Mouse (Mus musculus): ENCODE measurements around the gene Otof. TPM values are rescaled to one million over a fixed set of nuclear protein-coding genes. Genes with fewer than 3 reads are reported as not detected.
A peak's percentile ranks its signal among the peaks of the same experiment; 100 is the strongest.

Otof gene
- polyA plus RNA-seq, 1 experiment from 2014 or later: 0.09 TPM

DNA sequence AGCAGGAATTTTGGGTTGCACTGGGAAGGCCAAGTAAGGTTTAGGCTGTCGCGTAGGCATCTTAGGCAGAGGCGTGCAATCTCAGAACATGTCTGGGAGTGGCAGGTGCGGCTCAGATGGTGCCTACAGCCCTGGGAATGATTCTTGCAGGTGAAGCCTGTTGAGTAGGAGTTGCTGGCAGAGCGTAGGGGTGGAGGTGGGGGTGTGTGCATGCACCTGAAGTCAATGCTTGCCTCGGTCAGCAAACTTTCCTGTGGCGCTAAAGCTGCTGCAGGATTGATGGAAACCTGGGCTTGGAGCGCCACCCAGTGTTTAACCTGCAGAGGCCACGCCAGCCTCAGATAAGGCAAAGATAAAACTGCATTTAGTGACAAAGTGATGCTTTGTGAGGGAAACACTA, 118.6 kb downstream of the Otof start:
- H3K36me3 ChIP-seq (ENCODE audit: control insufficient read depth, insufficient read depth, low read length): no peaks in the 10 kb centered on the region
- H3K9me3 ChIP-seq (ENCODE audit: control insufficient read depth, low read length): no peaks in the 10 kb centered on the region
- no peak for ATAC-seq (replicated peaks; ENCODE audit: low FRiP score)
- H3K27ac ChIP-seq (ENCODE audit: low read depth, low read length): no peak overlapping the region
- H3K27me3 ChIP-seq (ENCODE audit: control insufficient read depth, insufficient read depth, low read length): no peaks in the 10 kb centered on the region
- H3K4me2 ChIP-seq (ENCODE audit: low read depth, low read length, severe bottlenecking): peak overlapping the region; percentile 53
- no peak overlapping the region; the same call in 1 of the 2 replicates for H3K9ac ChIP-seq (ENCODE audit: low read length)
- DNase-seq (ENCODE audit: low spot score): peak; percentile 84
- WGBS: 3% methylated on average over 9 of the region's 9 CpGs
- peaks cover 2% of the 10 kb centered on the region; the same call in 1 of the 2 replicates for H3K4me1 ChIP-seq (replicated peaks; ENCODE audit: control insufficient read depth, insufficient read depth, low read length)
- H3K4me3 ChIP-seq (ENCODE audit: low read depth, low read length): peak overlapping the region; percentile 16

DNA sequence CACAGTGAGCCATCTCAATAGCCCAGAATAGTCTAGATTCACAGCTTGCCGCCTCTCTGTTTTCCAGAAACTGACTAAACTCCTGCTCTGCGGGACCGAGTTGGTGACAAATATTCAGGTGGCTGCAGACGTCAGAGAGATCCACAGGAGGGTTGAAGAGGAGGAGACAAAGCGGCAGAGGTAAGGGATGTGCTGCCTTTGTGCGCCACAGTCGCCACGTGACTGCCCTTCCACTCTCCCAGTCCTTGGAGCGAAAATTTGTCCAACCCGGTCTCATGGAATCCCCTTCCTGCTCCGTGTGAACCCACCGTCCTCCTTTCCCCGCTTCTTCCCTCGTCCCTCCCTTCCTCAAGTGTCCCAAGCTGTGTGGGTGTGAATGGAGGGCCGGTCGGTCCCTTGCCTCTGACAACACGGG, 119.1 kb downstream of the Otof start:
- H3K4me2 ChIP-seq (ENCODE audit: low read depth, low read length, severe bottlenecking): peak overlapping the region; percentile 53
- H3K27me3 ChIP-seq (ENCODE audit: control insufficient read depth, insufficient read depth, low read length): no peaks in the 10 kb centered on the region
- ATAC-seq (replicated peaks; ENCODE audit: low FRiP score) (no peak), DNase-seq (ENCODE audit: low spot score) (no peak)
- WGBS: 6% methylated on average over 17 of the region's 17 CpGs
- H3K4me1 ChIP-seq (replicated peaks; ENCODE audit: control insufficient read depth, insufficient read depth, low read length): peaks cover 2% of the 10 kb centered on the region; the same call in 1 of the 2 replicates
- H3K36me3 ChIP-seq (ENCODE audit: control insufficient read depth, insufficient read depth, low read length): no peaks in the 10 kb centered on the region
- no peaks in the 10 kb centered on the region for H3K9me3 ChIP-seq (ENCODE audit: control insufficient read depth, low read length)
- H3K27ac ChIP-seq (ENCODE audit: low read depth, low read length): no peak overlapping the region
- no peak overlapping the region; the same call in 1 of the 2 replicates for H3K9ac ChIP-seq (ENCODE audit: low read length)
- peak overlapping the region; percentile 16 for H3K4me3 ChIP-seq (ENCODE audit: low read depth, low read length)

DNA sequence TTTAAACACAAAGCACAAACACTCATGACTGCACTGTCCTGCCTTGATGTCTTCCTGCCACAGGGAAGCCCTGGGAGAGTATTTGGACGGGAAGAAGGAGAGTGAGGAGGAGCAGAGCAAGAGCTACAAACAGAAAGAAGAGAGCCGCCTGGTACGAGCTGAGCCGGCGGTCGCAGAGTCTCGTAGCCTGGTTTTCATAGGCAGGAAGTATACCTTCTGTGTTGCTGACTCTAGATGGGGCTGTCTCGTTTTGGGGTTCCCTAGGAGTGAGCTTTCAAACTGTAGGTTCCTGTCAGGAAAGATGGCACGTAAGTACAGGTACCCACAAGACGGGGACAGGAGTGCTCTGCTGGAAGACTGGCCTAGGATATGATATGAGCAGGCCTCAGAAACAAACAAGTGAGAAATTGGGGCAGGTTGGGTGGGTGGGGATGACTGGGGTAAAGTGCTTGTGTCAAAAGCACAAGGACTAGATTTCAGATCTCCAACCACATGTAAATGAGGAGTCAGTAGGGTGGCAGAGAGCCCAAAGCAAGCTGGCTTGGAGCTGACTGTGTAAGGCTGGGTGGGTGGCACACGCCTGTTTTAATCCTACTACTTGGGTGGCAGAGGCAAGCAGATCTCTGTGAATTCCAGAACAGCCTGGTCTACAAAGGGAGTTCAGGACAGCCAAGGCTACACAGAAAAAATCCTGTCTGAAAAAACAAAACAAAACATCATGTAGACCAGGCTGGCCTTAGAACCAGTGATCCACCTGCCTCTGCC, 119.9 kb downstream of the Otof start:
- H3K36me3 ChIP-seq (ENCODE audit: control insufficient read depth, insufficient read depth, low read length): no peaks in the 10 kb centered on the region
- WGBS: 83% methylated on average over 11 of the region's 11 CpGs
- ATAC-seq (replicated peaks; ENCODE audit: low FRiP score): no peak

GRCm38 (mm10) chr5:30340815-30341214, 120.9 kb downstream of the Otof start:
- Histone ChIP-seq H3K4me1 (replicated peaks; ENCODE audit: control insufficient read depth, insufficient read depth, low read length) (peaks cover 2% of the 10 kb centered on the region; the same call in 1 of the 2 replicates), H3K9ac (ENCODE audit: low read length) (no peak overlapping the region), H3K27me3 (ENCODE audit: control insufficient read depth, insufficient read depth, low read length) (no peaks in the 10 kb centered on the region), H3K4me3 (ENCODE audit: low read depth, low read length) (no peak overlapping the region), H3K27ac (ENCODE audit: low read depth, low read length) (no peak overlapping the region), H3K4me2 (ENCODE audit: low read depth, low read length, severe bottlenecking) (no peak overlapping the region), H3K9me3 (ENCODE audit: control insufficient read depth, low read length) (no peaks in the 10 kb centered on the region), H3K36me3 (ENCODE audit: control insufficient read depth, insufficient read depth, low read length) (no peaks in the 10 kb centered on the region)
- DNase-seq (ENCODE audit: low spot score): no peak
- ATAC-seq (replicated peaks; ENCODE audit: low FRiP score): no peak
- WGBS: 88% methylated on average over 5 of the region's 5 CpGs

More for the DNA sequence above, 119.9 kb downstream of the Otof start:
- DNase-seq (ENCODE audit: low spot score): no peak
- Histone ChIP-seq H3K9ac (ENCODE audit: low read length) (no peak overlapping the region), H3K4me1 (replicated peaks; ENCODE audit: control insufficient read depth, insufficient read depth, low read length) (peaks cover 2% of the 10 kb centered on the region; the same call in 1 of the 2 replicates), H3K4me2 (ENCODE audit: low read depth, low read length, severe bottlenecking) (no peak overlapping the region), H3K9me3 (ENCODE audit: control insufficient read depth, low read length) (no peaks in the 10 kb centered on the region), H3K27me3 (ENCODE audit: control insufficient read depth, insufficient read depth, low read length) (no peaks in the 10 kb centered on the region), H3K4me3 (ENCODE audit: low read depth, low read length) (no peak overlapping the region), H3K27ac (ENCODE audit: low read depth, low read length) (no peak overlapping the region)

Other genes with a start within 250 kb of the Otof start
- 22.7 and 24.1 TPM in 2 replicates for gene Selenoi, start 229.4 kb downstream of the Otof start, polyA plus RNA-seq (2014; fragmentation: Nextera tagmentation; extraction: Ambion mirVana)
- gene Drc1, start 180.5 kb downstream of the Otof start, polyA plus RNA-seq (2014; fragmentation: Nextera tagmentation; extraction: Ambion mirVana): 0.99 and 1.1 TPM in 2 replicates
- not detected in 2 replicates for gene 1700001C02Rik, start 4.1 kb upstream of the Otof start, polyA plus RNA-seq (2014; fragmentation: Nextera tagmentation; extraction: Ambion mirVana)
- not detected in 2 replicates for gene Cib4, start 83.9 kb upstream of the Otof start, polyA plus RNA-seq (2014; fragmentation: Nextera tagmentation; extraction: Ambion mirVana)
- 0.20 and 0.24 TPM in 2 replicates for gene Kcnk3, start 126.2 kb upstream of the Otof start, polyA plus RNA-seq (2014; fragmentation: Nextera tagmentation; extraction: Ambion mirVana)
- gene Slc35f6, start 186.0 kb upstream of the Otof start, polyA plus RNA-seq (2014; fragmentation: Nextera tagmentation; extraction: Ambion mirVana): 24.1 and 28.3 TPM in 2 replicates
- 439 and 447 TPM in 2 replicates for gene Cenpa, start 204.8 kb upstream of the Otof start, polyA plus RNA-seq (2014; fragmentation: Nextera tagmentation; extraction: Ambion mirVana)
- 91.8 and 97.0 TPM in 2 replicates for gene Dpysl5, start 249.6 kb upstream of the Otof start, polyA plus RNA-seq (2014; fragmentation: Nextera tagmentation; extraction: Ambion mirVana)

All from forebrain, embryonic 11.5 days (tissue).